Mouse (Mus musculus) midbrain, embryonic 15.5 days (tissue): ENCODE measurements around the gene Car5a. TPM values are rescaled to one million over a fixed set of nuclear protein-coding genes. Genes with fewer than 3 reads are reported as not detected.
A peak's percentile ranks its signal among the peaks of the same experiment; 100 is the strongest.

ENCODE experiments used
- ATAC-seq: fragments of 200-750 bp; cut with Nextera tagmentation; replicated peaks from 2 replicates; pipeline ENCODE4 v1.8.0; 2017; ENCODE audit warnings: moderate TSS enrichment
- H3K27ac ChIP-seq: fragments of 300-500 bp; sonication (generic); 2 replicates; pipeline ENCODE4 v1.5.1; 2015; ENCODE audit warnings: mild to moderate bottlenecking, inconsistent platforms
- H3K27me3 ChIP-seq: fragments of 300-500 bp; sonication (generic); replicated peaks from 2 replicates; pipeline ENCODE4 v1.6.1; 2015; ENCODE audit warnings: inconsistent platforms
- H3K36me3 ChIP-seq: fragments of 300-500 bp; sonication (generic); replicated peaks from 2 replicates; pipeline ENCODE4 v1.6.1; 2015; ENCODE audit warnings: inconsistent platforms
- H3K4me1 ChIP-seq: fragments of 300-500 bp; sonication (generic); 2 replicates; pipeline ENCODE4 v1.6.1; 2015; ENCODE audit warnings: inconsistent platforms
- H3K4me2 ChIP-seq: fragments of 300-500 bp; sonication (generic); 2 replicates; pipeline ENCODE4 v1.6.1; 2015; ENCODE audit warnings: inconsistent platforms, mild to moderate bottlenecking, moderate library complexity
- H3K4me3 ChIP-seq: fragments of 300-500 bp; sonication (generic); 2 replicates; pipeline ENCODE4 v1.5.1; 2015; ENCODE audit warnings: mild to moderate bottlenecking, inconsistent platforms
- H3K9ac ChIP-seq: fragments of 300-500 bp; sonication (generic); 2 replicates; pipeline ENCODE4 v1.6.1; 2015; ENCODE audit warnings: mild to moderate bottlenecking, inconsistent platforms
- H3K9me3 ChIP-seq: fragments of 300-500 bp; sonication (generic); 2 replicates; pipeline ENCODE4 v1.6.1; 2016; ENCODE audit warnings: inconsistent platforms
- WGBS: fragments of 180-500 bp; shearing (Covaris S2); methylation state at CpG from one replicate; pipeline ENCODE4 v1.1.7; 2015; ENCODE audit warnings: mixed read lengths; 5-methylcytosine and 5-hydroxymethylcytosine counted together
- polyA plus RNA-seq: library from polyadenylated mRNA; unstranded; fragments of >200 nt; fragmentation: Nextera tagmentation; extraction: Ambion mirVana; gene quantifications from 2 replicates; pipeline ENCODE4 v1.2.1, GENCODE M21; 2015

Gene Car5a
- polyA plus RNA-seq, 1 experiment from 2014 or later, result 0.41 TPM

- Histone ChIP-seq H3K4me1 (peaks cover 29% of the 10 kb centered on the region), H3K36me3 (no peaks in the 10 kb centered on the region), H3K4me2 (no peak overlapping the region), H3K27me3 (no peaks in the 10 kb centered on the region), H3K27ac (no peak overlapping the region), H3K9ac (no peak overlapping the region), H3K4me3 (no peak overlapping the region), H3K9me3 (no peaks in the 10 kb centered on the region)
- ATAC-seq, result no peak
- 84% methylated on average over 7 of the region's 7 CpGs for WGBS
Observed at GRCm38 (mm10) chr8:121946351-121946750, 1.6 kb upstream of the Car5a start.

DNA sequence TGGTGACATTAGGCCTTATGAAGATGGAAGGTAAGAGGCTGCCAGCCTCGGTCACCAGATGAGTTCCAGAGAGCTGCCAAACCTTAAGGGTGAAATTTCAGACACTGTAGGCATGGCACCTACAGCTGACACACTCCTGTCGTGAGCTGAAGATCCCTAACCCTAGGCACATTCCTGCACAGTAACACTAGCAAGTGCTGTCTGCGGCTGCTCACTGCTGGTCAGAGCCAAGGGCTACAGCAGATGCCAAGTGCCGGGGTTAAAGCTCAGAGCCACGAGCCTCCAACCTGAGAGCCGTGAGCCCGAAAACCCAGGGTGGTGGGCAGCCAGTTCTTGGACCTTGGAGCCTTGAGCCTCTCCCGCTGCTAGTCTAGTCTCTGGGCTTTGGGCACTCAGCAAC is 988 bp downstream of the Car5a start:
- no peak overlapping the region for H3K4me3 ChIP-seq
- H3K4me1 ChIP-seq, result peaks cover 20% of the 10 kb centered on the region

GRCm38 (mm10) chr8:121943057-121943540 is 1.6 kb downstream of the Car5a start:
- no peak overlapping the region for H3K9ac ChIP-seq
- no peak for ATAC-seq
- no peaks in the 10 kb centered on the region for H3K36me3 ChIP-seq
- H3K27me3 ChIP-seq, result no peaks in the 10 kb centered on the region
- no peak overlapping the region for H3K4me3 ChIP-seq
- peaks cover 14% of the 10 kb centered on the region for H3K4me1 ChIP-seq
- 28% methylated on average over 2 of the region's 2 CpGs for WGBS
- H3K27ac ChIP-seq, result no peak overlapping the region
- no peaks in the 10 kb centered on the region for H3K9me3 ChIP-seq
- no peak overlapping the region for H3K4me2 ChIP-seq

More for the DNA sequence above, 988 bp downstream of the Car5a start:
- no peak overlapping the region for H3K4me2 ChIP-seq
- ATAC-seq, result no peak
- H3K27me3 ChIP-seq, result no peaks in the 10 kb centered on the region
- 79% methylated on average over 8 of the region's 8 CpGs for WGBS
- no peaks in the 10 kb centered on the region for H3K36me3 ChIP-seq
- no peak overlapping the region for H3K27ac ChIP-seq
- no peaks in the 10 kb centered on the region for H3K9me3 ChIP-seq
- H3K9ac ChIP-seq, result no peak overlapping the region

DNA sequence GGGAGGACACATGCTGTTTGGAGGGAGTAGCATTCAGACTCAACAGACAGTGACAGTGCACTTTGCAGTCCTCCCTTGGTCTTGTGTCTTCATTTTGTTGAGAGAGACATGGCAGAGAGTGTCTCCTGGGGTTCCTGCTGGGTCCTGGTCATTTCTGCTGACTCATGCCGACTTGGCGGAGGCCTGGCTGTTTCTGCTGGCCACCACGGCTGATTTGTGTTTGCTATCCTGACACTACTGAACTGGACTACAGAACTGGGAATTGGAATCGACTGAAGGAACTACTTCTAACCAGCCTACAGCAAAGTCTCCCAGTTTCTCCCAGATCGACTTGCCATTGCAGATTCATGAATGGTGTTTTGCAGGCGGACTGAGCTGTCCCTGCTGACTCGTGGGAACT is 6.0 kb downstream of the Car5a start:
- WGBS, result 83% methylated on average over 7 of the region's 7 CpGs
- no peak overlapping the region for H3K9ac ChIP-seq

DNA sequence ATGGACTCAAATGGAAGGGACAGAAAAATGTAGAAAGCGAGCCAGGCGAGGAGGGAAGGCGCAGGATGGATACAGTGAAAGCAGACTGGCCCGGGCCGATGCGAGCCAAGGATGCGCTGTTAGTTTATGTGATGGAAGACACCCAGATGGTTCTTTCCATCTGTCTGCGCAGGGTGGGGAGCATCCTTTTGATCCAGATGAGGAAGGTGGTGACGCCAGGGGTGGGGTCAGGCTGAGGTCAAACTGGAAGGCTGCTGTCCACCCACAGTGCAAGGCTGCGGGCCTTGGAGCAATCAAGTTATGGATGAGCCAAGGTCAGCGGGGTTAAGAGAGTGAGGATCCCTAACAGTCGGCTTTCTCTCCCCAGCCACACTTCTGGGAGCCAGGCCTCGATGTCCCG is 8.3 kb downstream of the Car5a start:
- Histone ChIP-seq H3K4me1 (peaks cover 22% of the 10 kb centered on the region), H3K27ac (no peak overlapping the region), H3K4me3 (no peak overlapping the region), H3K36me3 (no peaks in the 10 kb centered on the region), H3K4me2 (no peak overlapping the region), H3K9ac (no peak overlapping the region), H3K27me3 (no peaks in the 10 kb centered on the region), H3K9me3 (no peaks in the 10 kb centered on the region)
- ATAC-seq, result no peak
- WGBS, result 86% methylated on average over 14 of the region's 14 CpGs

More for the DNA sequence above, 6.0 kb downstream of the Car5a start:
- no peak for ATAC-seq
- Histone ChIP-seq H3K4me3 (no peak overlapping the region), H3K4me2 (no peak overlapping the region), H3K36me3 (no peaks in the 10 kb centered on the region), H3K27me3 (no peaks in the 10 kb centered on the region), H3K4me1 (peaks cover 19% of the 10 kb centered on the region), H3K9me3 (no peaks in the 10 kb centered on the region), H3K27ac (no peak overlapping the region)

- Histone ChIP-seq H3K4me3 (no peak overlapping the region), H3K4me1 (peaks cover 22% of the 10 kb centered on the region), H3K9ac (0 out of 2 replicates have a peak overlapping the region, but pooled peaks have one; percentile 8), H3K27ac (peak overlapping the region; percentile 83), H3K4me2 (peak overlapping the region; percentile 30), H3K9me3 (no peaks in the 10 kb centered on the region), H3K36me3 (no peaks in the 10 kb centered on the region), H3K27me3 (no peaks in the 10 kb centered on the region)
- whole genome bisulfite sequencing, result 28% methylated on average over 12 of the region's 12 CpGs
- ATAC-seq, result peak; percentile 90
Observed at GRCm38 (mm10) chr8:121935341-121936294, 9.1 kb downstream of the Car5a start.

DNA sequence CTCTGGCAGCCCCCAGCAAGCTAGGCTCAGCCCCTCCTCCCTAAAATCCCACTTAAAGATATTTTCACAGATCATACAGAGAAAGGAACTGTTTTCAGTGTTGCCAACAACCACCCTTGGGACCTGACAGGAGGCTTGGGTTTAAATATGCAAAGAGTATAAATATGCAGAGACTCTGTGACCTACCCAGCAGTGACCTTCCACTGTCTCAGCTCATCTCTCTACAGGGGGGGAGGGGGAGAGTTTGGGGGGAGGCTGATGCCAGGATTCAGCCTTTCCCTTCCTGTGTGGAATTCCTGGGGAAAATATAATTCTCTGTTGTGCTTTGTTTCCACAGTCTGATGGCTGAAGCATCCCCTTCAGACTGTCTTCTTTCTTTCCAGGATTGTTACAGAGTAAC is 9.8 kb downstream of the Car5a start:
- H3K4me2 ChIP-seq, result no peak overlapping the region
- no peak overlapping the region for H3K9ac ChIP-seq
- peak; percentile 57 for ATAC-seq

GRCm38 (mm10) chr8:121934506-121934905 is 10.2 kb downstream of the Car5a start:
- Histone ChIP-seq H3K4me1 (peaks cover 22% of the 10 kb centered on the region), H3K4me2 (no peak overlapping the region), H3K27ac (peak overlapping the region; percentile 83), H3K27me3 (no peaks in the 10 kb centered on the region), H3K4me3 (no peak overlapping the region), H3K9ac (no peak overlapping the region), H3K36me3 (no peaks in the 10 kb centered on the region), H3K9me3 (no peaks in the 10 kb centered on the region)
- WGBS, result 36% methylated on average over 4 of the region's 4 CpGs
- peak; percentile 13; the same call in 1 of the 2 replicates for ATAC-seq

More for the DNA sequence above, 9.8 kb downstream of the Car5a start:
- Histone ChIP-seq H3K9me3 (no peaks in the 10 kb centered on the region), H3K27ac (peak overlapping the region; percentile 83), H3K4me1 (peaks cover 22% of the 10 kb centered on the region), H3K36me3 (no peaks in the 10 kb centered on the region), H3K27me3 (no peaks in the 10 kb centered on the region), H3K4me3 (no peak overlapping the region)

GRCm38 (mm10) chr8:121932668-121933520 is 11.8 kb downstream of the Car5a start:
- Histone ChIP-seq H3K4me1 (peaks cover 22% of the 10 kb centered on the region), H3K36me3 (no peaks in the 10 kb centered on the region), H3K27me3 (no peaks in the 10 kb centered on the region), H3K4me3 (no peak overlapping the region), H3K9me3 (no peaks in the 10 kb centered on the region), H3K9ac (no peak overlapping the region), H3K4me2 (no peak overlapping the region), H3K27ac (no peak overlapping the region)
- no peak for ATAC-seq
- 85% methylated on average over 14 of the region's 14 CpGs for WGBS

DNA sequence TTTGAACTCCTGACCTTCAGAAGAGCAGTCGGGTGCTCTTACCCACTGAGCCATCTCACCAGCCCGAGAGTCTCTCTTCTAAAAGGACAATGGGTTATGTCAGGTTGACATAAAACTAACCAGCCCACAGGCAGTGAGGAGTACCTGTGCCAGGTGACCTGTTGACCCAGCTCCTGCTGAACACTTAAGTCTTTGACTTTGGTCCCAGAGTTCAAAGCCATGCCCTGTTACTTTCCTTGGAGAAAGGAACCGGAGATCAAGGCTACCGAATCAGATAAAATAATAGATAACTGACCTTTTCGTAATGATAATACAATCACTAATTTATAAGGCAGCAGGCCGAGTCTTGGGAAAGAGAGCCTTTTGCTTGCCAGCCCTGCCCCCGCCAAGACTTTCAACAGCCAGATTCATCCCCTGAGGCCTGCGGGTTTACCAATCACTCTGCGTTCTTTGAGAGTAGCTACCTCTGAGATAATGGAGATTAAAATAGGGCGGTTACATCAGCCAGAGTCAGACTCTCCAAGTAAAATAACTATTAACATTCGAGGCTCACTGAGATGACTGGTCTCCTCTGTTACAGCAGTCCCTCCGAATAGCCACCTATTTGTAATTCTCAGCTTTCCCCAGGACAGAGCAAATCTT is 12.6 kb downstream of the Car5a start:
- Histone ChIP-seq H3K4me2 (no peak overlapping the region), H3K36me3 (no peaks in the 10 kb centered on the region), H3K27ac (no peak overlapping the region), H3K4me1 (peaks cover 22% of the 10 kb centered on the region), H3K4me3 (no peak overlapping the region), H3K9ac (no peak overlapping the region), H3K27me3 (no peaks in the 10 kb centered on the region), H3K9me3 (no peaks in the 10 kb centered on the region)
- ATAC-seq, result no peak
- WGBS, result 66% methylated on average over 12 of the region's 12 CpGs

- WGBS, result 85% methylated on average over 7 of the region's 7 CpGs
- Histone ChIP-seq H3K27ac (no peak overlapping the region), H3K27me3 (no peaks in the 10 kb centered on the region), H3K4me2 (no peak overlapping the region), H3K36me3 (no peaks in the 10 kb centered on the region), H3K4me1 (peaks cover 22% of the 10 kb centered on the region), H3K4me3 (no peak overlapping the region), H3K9me3 (no peaks in the 10 kb centered on the region), H3K9ac (no peak overlapping the region)
- no peak for ATAC-seq
Observed at GRCm38 (mm10) chr8:121931571-121931970, 13.1 kb downstream of the Car5a start.

GRCm38 (mm10) chr8:121930047-121930446 is 14.7 kb downstream of the Car5a start:
- no peak for ATAC-seq

More at GRCm38 (mm10) chr8:121930047-121930446, 14.7 kb downstream of the Car5a start:
- Histone ChIP-seq H3K36me3 (no peaks in the 10 kb centered on the region), H3K27ac (no peak overlapping the region), H3K4me2 (no peak overlapping the region), H3K9ac (no peak overlapping the region), H3K27me3 (no peaks in the 10 kb centered on the region), H3K4me1 (peaks cover 12% of the 10 kb centered on the region), H3K9me3 (no peaks in the 10 kb centered on the region), H3K4me3 (no peak overlapping the region)
- 87% methylated on average over 4 of the region's 4 CpGs for WGBS
